Mouse (Mus musculus) cerebellum, adult 11-12 months (tissue): Measurements from ENCODE around the gene Ptpn13.

Experiments used
- DNase-seq: peaks from one replicate; pipeline ENCODE4 v3.0.0; 2022

Gene Ptpn13

DNA sequence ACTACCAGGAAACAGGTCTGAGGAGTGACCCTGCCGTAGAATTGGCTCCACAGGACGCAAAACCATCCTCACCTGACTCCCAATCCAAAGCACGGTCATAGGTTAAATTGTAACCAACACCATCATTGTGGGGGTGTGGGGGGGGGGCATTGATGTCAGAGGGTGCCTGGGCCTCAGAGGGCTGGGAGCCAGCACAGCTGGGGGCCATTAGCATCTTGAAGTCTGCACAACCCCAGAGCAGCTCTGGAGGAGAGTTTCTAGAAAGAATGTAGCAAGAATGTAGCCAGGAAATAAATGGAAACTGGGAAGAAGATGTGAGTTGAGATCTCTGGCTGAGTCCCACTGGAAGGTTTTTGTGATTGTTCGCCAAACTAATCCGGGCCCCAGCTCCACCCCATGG is 173.9 kb downstream of the Ptpn13 start:
- no peak for DNase-seq

DNA sequence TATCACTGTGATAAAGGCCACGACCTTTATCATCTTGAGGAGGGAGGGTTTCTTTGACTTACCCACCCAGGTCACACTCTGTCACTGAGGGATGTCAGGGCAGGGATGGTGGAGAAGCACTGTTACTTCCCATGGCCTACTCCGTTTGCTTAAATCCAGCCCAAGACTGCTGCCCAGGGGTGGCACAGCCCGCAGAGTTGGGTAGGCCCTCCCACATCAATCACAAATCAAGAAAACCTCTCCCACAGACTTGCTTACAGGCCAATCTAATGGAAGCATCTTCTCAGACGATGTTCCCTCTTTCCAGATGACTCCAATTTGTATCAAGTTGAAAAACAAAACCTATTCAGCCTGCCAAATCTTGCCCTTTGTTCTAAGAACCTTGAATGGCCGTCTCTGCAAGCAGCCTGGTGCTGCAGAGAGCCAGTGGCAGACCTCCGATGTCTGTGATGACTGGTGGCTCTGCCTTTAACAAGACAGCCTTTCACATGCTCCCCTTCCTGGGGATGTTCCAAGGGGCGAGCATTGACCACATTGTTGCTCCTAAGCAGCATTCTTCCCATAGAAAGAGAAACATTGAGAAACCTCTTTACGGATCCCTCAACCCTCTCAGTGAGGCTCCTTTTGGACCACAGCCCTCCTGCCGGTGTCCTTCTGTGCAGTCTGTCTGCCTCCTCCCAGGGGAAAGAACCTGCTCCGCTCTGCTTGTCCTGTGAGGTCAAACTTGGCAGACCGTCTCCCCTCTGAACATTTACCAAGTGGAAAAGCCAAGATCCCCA is 178.3 kb downstream of the Ptpn13 start:
- peak; percentile 47 for DNase-seq

DNA sequence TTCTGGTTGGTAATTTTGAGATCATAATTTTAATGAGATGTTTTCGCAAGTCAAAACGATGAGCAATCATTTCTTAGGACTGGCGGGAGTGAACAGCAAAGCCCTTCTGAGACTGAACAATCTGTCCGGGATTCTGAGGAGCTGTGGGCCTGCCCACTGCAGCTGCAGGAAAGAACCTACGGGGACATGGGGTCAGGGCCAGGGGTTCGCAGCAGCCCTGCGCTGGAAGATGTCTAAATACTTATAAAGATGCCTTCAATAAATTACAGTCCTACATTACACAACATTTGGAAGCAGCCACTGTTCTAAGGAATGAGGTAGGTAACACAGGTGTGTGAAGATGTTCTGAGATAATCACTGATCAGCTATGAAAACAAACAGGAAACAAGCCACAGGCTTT is 180.7 kb downstream of the Ptpn13 start:
- no peak for DNase-seq

- no peak for DNase-seq
Observed at GRCm38 (mm10) chr5:103610148-103610547, 185.2 kb downstream of the Ptpn13 start.

DNA sequence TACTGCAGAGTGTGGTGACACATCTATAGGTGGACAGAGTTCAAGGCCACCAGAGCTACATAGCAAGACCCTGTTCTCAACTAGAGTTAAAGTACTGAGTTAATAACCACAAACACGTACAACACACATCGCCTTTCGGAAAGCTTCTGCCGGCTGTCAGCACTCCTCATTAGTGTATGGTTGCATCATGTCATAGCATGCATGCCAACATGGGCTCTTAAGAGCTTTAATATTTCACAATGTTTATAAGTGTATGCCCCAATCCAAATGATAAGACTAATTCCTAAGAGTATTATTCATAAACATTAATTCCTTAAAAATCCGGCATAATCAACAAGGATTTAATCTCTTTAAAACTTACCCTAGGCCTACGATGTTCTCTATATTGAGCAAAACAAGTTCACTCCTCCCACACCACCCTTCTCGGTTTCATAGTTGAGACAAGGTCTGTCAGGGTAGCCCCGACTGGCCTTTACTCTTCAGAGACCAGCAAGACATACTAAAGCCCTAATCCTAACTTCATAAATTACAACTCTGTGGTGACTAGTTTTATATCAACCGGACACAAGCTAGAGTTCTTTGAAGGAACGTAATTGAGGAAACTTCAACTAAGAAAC is 186.0 kb downstream of the Ptpn13 start:
- no peak for DNase-seq

DNA sequence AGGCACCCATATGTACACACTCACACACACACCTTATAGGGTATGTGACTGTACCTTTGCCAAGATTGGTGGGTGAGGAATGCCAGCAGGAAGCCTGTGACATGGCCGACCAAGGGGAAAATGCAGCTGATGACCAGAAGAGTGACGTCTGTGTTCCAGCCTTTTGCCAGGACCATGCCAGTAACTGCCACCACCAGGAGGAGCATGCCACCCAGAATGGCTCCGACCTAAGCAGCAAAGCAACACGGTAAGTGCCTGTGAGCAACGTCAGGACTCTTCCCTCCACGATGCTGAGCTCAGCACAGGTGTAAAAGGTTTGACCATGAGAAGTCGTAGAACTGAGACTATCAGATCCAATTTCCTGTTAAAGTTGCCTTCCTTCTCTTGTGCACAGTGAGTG is 187.3 kb downstream of the Ptpn13 start:
- DNase-seq = no peak

GRCm38 (mm10) chr5:103614356-103614755 is 189.4 kb downstream of the Ptpn13 start:
- no peak for DNase-seq

DNA sequence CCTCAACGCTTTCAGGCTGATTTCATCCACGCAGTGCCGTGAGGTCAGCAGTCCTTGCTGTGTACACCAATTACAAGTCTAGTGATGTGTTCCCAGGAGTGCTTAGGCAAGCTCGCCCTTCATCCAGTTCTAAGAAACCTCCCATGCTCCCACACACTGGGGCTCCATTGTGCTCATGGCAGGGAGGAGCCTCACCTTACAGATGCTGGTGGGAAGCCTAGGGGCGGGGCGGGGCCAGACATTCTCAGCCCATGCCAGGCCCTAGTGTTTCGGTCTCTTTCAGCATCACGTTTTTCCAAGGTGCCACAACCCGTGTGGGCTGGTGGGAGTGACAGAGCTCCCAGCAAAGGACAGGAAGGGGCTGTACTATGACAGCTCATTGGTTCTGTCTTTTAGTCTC is 192.2 kb downstream of the Ptpn13 start:
- DNase-seq = no peak

- DNase-seq = no peak
Observed at GRCm38 (mm10) chr5:103620301-103620973, 195.4 kb downstream of the Ptpn13 start.

DNA sequence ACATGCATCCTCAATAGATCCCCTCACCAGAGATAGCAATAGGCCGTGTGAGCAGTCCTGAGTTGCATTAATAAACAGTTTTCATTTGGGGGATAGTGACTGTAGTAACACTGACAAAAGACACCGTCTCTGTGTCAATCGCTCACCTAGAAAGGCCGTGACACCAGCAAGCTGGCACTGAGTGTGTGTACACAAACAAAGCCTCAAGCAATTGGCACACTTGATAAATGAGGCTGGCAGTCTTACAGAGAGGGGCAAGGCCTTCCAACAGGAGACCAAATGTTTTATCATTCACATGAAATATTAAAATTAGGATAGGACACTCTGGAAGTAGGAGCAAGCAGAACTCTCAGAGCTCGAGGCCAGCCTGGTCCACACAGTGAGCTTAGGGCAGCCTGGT is 197.3 kb downstream of the Ptpn13 start:
- DNase-seq = no peak

- DNase-seq = no peak
Observed at GRCm38 (mm10) chr5:103624831-103625230, 199.8 kb downstream of the Ptpn13 start.

DNA sequence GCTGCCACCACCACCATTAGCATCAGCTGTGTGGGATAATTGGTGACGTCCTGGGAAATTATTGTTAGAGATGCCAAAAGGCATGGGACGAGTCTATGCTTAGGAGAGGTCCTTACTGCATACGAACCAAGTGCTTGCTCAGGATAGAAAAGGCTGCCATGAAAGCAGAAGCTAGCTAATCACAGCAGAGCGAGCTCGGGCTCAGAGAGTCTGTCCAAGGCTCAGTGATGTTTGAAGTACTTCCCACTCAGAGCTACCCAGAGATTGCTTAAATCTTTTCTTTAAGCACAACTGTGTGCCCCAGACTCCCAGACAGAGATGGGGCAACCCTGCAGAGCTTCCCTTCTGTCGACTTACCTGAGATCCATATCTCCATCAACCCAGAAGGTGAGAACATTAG is 203.5 kb downstream of the Ptpn13 start:
- DNase-seq = no peak

- no peak for DNase-seq
Observed at GRCm38 (mm10) chr5:103629111-103629764, 204.2 kb downstream of the Ptpn13 start, which contains the start of gene Slc10a6. Gene Slc10a6, minus strand, starts transcription at chr5:103629403.

GRCm38 (mm10) chr5:103629854-103630580 is 205.0 kb downstream of the Ptpn13 start:
- DNase-seq = no peak

GRCm38 (mm10) chr5:103637162-103637561 is 212.2 kb downstream of the Ptpn13 start:
- DNase-seq = no peak

- DNase-seq = no peak
Observed at GRCm38 (mm10) chr5:103644167-103644566, 219.2 kb downstream of the Ptpn13 start.

- no peak for DNase-seq
Observed at GRCm38 (mm10) chr5:103647320-103647719, 222.3 kb downstream of the Ptpn13 start.
